Mouse (Mus musculus): ENCODE results near the gene 4930432M17Rik.

The 4930432M17Rik gene

GRCm38 (mm10) chr3:121670462-121670861 is at the start of gene 4930432M17Rik:
TSS of gene 4930432M17Rik (plus strand) at chr3:121670762.
- DNase-seq (ENCODE audit: low spot score in 2 of 2): no peak

GRCm38 (mm10) chr3:121625662-121626061 is 44.9 kb upstream of the 4930432M17Rik start:
- DNase-seq (ENCODE audit: low spot score in 2 of 2): no peak

- DNase-seq (ENCODE audit: low spot score in 2 of 2): no peak
These were observed 44.3 kb upstream of the 4930432M17Rik start for GRCm38 (mm10) chr3:121626273-121626672.

GRCm38 (mm10) chr3:121628245-121628644 is 42.3 kb upstream of the 4930432M17Rik start:
- DNase-seq (ENCODE audit: low spot score in 2 of 2): no peak

GRCm38 (mm10) chr3:121630626-121631025 is 39.9 kb upstream of the 4930432M17Rik start:
- no peak for DNase-seq (ENCODE audit: low spot score in 2 of 2)

GRCm38 (mm10) chr3:121634963-121635362 is 35.6 kb upstream of the 4930432M17Rik start:
- DNase-seq (ENCODE audit: low spot score in 2 of 2): no peak

GRCm38 (mm10) chr3:121635505-121635904 is 35.1 kb upstream of the 4930432M17Rik start:
- DNase-seq (ENCODE audit: low spot score in 2 of 2): no peak

- DNase-seq (ENCODE audit: low spot score in 2 of 2): no peak
These were observed 34.2 kb upstream of the 4930432M17Rik start for GRCm38 (mm10) chr3:121636315-121636714.

- DNase-seq (ENCODE audit: low spot score in 2 of 2): no peak
These were observed 33.8 kb upstream of the 4930432M17Rik start for GRCm38 (mm10) chr3:121636748-121637147.

- DNase-seq (ENCODE audit: low spot score in 2 of 2): no peak
These were observed 32.8 kb upstream of the 4930432M17Rik start for GRCm38 (mm10) chr3:121637792-121638191.

GRCm38 (mm10) chr3:121638241-121638640 is 32.3 kb upstream of the 4930432M17Rik start:
- DNase-seq (ENCODE audit: low spot score in 2 of 2): no peak

GRCm38 (mm10) chr3:121640611-121641010 is 30.0 kb upstream of the 4930432M17Rik start:
- no peak for DNase-seq (ENCODE audit: low spot score in 2 of 2)

- no peak for DNase-seq (ENCODE audit: low spot score in 2 of 2)
These were observed 27.3 kb upstream of the 4930432M17Rik start for GRCm38 (mm10) chr3:121643236-121643635.

- no peak for DNase-seq (ENCODE audit: low spot score in 2 of 2)
These were observed 25.1 kb upstream of the 4930432M17Rik start for GRCm38 (mm10) chr3:121645447-121645846.

- DNase-seq (ENCODE audit: low spot score in 2 of 2): no peak
These were observed 24.1 kb upstream of the 4930432M17Rik start for GRCm38 (mm10) chr3:121646364-121647048.

- no peak for DNase-seq (ENCODE audit: low spot score in 2 of 2)
These were observed 22.3 kb upstream of the 4930432M17Rik start for GRCm38 (mm10) chr3:121648238-121648778.

- DNase-seq (ENCODE audit: low spot score in 2 of 2): no peak
These were observed 20.4 kb upstream of the 4930432M17Rik start for GRCm38 (mm10) chr3:121650052-121650671.

GRCm38 (mm10) chr3:121651710-121652109 is 18.9 kb upstream of the 4930432M17Rik start:
- DNase-seq (ENCODE audit: low spot score in 2 of 2): no peak

GRCm38 (mm10) chr3:121652186-121652585 is 18.4 kb upstream of the 4930432M17Rik start:
- no peak for DNase-seq (ENCODE audit: low spot score in 2 of 2)

- DNase-seq (ENCODE audit: low spot score in 2 of 2): no peak
These were observed 13.6 kb upstream of the 4930432M17Rik start for GRCm38 (mm10) chr3:121656922-121657321.

- no peak for DNase-seq (ENCODE audit: low spot score in 2 of 2)
These were observed 7.7 kb upstream of the 4930432M17Rik start for GRCm38 (mm10) chr3:121662705-121663469.

- DNase-seq (ENCODE audit: low spot score in 2 of 2): no peak
These were observed 7.1 kb upstream of the 4930432M17Rik start for GRCm38 (mm10) chr3:121663470-121663847.

Data from spleen, postnatal 14 days (tissue).